Mouse (Mus musculus): Measurements from ENCODE around the gene Gm906. TPM values are rescaled to one million over a fixed set of nuclear protein-coding genes. Genes with fewer than 3 reads are reported as not detected.
"Not testable (repeated sequence)": the region's sequence is repeated elsewhere in the genome, so short reads cannot be mapped to it uniquely, and the experiment has no call there.

The Gm906 gene
- not detected for polyA plus RNA-seq (2021)

GRCm38 (mm10) chr13:50250208-50250607 lies at the start of gene Gm906:
Gene Gm906, minus strand, starts transcription at chr13:50250308.
- CTCF ChIA-PET; H3K27me3 ChIP-seq; ATAC-seq; in situ Hi-C loops (cut with MboI; ENCODE audit: low pct_unique_long_range_greater_than_20kb); DNase-seq (ENCODE audit: low read depth, low spot score); POLR2A ChIA-PET: not testable (repeated sequence)

GRCm38 (mm10) chr13:50283308-50283707 lies 33.2 kb upstream of the Gm906 start:
- in situ Hi-C loops (cut with MboI; ENCODE audit: low pct_unique_long_range_greater_than_20kb); POLR2A ChIA-PET; H3K27me3 ChIP-seq; CTCF ChIA-PET; ATAC-seq; DNase-seq (ENCODE audit: low read depth, low spot score): not testable (repeated sequence)

- no peaks in the 10 kb centered on the region for H3K27me3 ChIP-seq
- DNase-seq (ENCODE audit: low read depth, low spot score) (no peak), ATAC-seq (no peak)
- no peak for TF ChIP-seq CTCF (IDR thresholded peaks at IDR 0.05)
- in situ Hi-C loops (cut with MboI; ENCODE audit: low pct_unique_long_range_greater_than_20kb), result no loop called here
- ChIA-PET CTCF (no interaction called here), POLR2A (no interaction called here)
Measured at GRCm38 (mm10) chr13:50236487-50236886, 13.6 kb downstream of the Gm906 start.

- CTCF ChIA-PET, result interaction anchor here (0.7 kb wide), 1 partner anchor 777 kb away, joined by 3 read pairs; no protein-coding TSS in a partner anchor
- ATAC-seq; H3K27me3 ChIP-seq; POLR2A ChIA-PET; DNase-seq (ENCODE audit: low read depth, low spot score): not testable (repeated sequence)
- in situ Hi-C loops (cut with MboI; ENCODE audit: low pct_unique_long_range_greater_than_20kb), result loop anchor here (25.0 kb wide), 1 partner anchor 1225 kb away; no protein-coding TSS in a partner anchor
- peak; percentile 59 for TF ChIP-seq CTCF (IDR thresholded peaks at IDR 0.05)
Measured at GRCm38 (mm10) chr13:50211842-50212241, 38.3 kb downstream of the Gm906 start.

- H3K27me3 ChIP-seq; POLR2A ChIA-PET; ATAC-seq; CTCF ChIA-PET; DNase-seq (ENCODE audit: low read depth, low spot score): not testable (repeated sequence)
- in situ Hi-C loops (cut with MboI; ENCODE audit: low pct_unique_long_range_greater_than_20kb), result loop anchor here (25.0 kb wide), 1 partner anchor 1227 kb away; no protein-coding TSS in a partner anchor
Measured at GRCm38 (mm10) chr13:50210191-50210590, 39.9 kb downstream of the Gm906 start.

- ATAC-seq; CTCF ChIA-PET; POLR2A ChIA-PET; DNase-seq (ENCODE audit: low read depth, low spot score); H3K27me3 ChIP-seq: not testable (repeated sequence)
- in situ Hi-C loops (cut with MboI; ENCODE audit: low pct_unique_long_range_greater_than_20kb), result loop anchor here (25.0 kb wide), 1 partner anchor 1228 kb away; no protein-coding TSS in a partner anchor
Measured at GRCm38 (mm10) chr13:50209651-50210050, 40.5 kb downstream of the Gm906 start.

GRCm38 (mm10) chr13:50207966-50208365 lies 42.1 kb downstream of the Gm906 start:
- POLR2A ChIA-PET, result no interaction called here
- CTCF ChIA-PET, result no interaction called here
- in situ Hi-C loops (cut with MboI; ENCODE audit: low pct_unique_long_range_greater_than_20kb), result loop anchor here (25.0 kb wide), 1 partner anchor 1229 kb away; no protein-coding TSS in a partner anchor
- no peak for DNase-seq (ENCODE audit: low read depth, low spot score)
- H3K27me3 ChIP-seq, result no peaks in the 10 kb centered on the region
- no peak for TF ChIP-seq CTCF (IDR thresholded peaks at IDR 0.05)
- ATAC-seq, result no peak

- ATAC-seq; DNase-seq (ENCODE audit: low read depth, low spot score); CTCF ChIA-PET; POLR2A ChIA-PET; H3K27me3 ChIP-seq; in situ Hi-C loops (cut with MboI; ENCODE audit: low pct_unique_long_range_greater_than_20kb): not testable (repeated sequence)
Measured at GRCm38 (mm10) chr13:50196831-50197230, 53.3 kb downstream of the Gm906 start.

Other genes with a start within 250 kb of the Gm906 start
- gene Fbxw17, start 167.6 kb upstream of the Gm906 start, polyA plus RNA-seq (2021), result 26.1 TPM
- not detected for gene Gm47429, start 193.6 kb upstream of the Gm906 start, polyA plus RNA-seq (2021)
- not detected for gene Nutm2, start 217.0 kb upstream of the Gm906 start, polyA plus RNA-seq (2021)